Mouse (Mus musculus): ENCODE results near the gene Hey2.

The Hey2 gene

DNA sequence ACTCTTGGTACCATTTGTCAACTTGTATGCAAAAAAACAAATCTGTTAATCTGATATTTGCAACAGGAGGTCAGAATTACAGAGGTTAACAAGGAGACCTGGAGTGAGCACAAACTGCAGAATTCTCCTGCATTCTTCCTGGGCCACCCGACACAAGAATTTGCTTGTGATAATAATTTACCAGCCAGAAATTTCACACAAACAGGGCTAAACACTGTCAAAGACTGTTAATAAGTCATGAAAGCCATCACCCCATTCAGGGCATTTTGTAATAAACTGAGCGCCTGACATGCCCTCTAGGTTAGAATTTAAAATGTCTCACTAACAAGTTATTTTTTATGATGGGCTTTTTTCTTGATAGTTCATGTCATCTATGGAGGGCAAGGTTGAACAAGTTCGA is 51.6 kb downstream of the Hey2 start:
- no peak for DNase-seq (ENCODE audit: low spot score)

DNA sequence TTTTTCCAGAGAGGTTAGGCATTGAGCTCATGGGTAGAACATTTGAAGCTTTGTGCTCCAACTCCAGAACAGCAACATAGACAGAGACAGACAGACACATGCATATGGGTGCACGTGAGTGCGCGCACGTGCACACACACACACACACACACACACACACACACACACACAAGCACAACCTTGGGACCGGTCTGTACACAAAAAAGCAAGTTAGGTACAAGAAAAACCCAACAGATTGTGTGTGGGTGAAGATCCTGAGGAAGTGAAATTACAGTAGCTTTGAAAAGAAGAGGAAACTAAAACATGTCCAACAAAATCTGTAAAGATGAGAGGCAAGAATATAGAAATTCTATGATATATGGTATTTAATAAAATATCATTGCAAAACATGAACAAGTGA is 53.1 kb downstream of the Hey2 start:
- DNase-seq (ENCODE audit: low spot score), result no peak

GRCm38 (mm10) chr10:30788340-30788721 is 54.3 kb downstream of the Hey2 start:
- no peak for DNase-seq (ENCODE audit: low spot score)

DNA sequence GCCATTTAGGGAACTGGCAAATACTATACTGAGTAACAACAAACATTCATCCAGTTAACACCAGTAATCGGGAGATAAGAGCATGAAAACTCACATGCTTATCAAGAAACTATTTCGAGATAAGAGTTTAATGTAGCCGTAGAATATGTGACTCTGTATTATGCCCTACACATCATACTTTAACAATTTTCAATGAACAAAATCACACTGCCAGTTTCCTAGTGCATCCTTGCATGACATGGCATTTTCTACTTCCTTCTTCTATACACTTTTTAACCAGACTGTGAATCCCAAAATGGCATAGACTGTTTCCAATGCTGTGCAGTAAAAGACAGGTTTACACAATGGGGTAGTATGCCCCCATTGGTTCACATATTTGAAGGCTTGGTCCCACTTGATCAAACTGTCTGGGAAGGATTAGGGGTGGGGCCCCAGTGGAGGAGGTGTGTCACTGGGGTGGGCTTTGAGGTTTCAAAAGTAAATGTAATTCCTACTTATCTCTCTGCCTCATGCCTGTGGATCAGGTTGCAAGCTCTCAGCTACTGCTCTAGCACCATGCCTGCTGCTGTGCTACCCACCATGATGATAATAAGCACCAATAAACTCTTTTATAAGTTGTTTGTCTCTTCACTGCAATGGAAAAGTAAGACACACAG is 54.8 kb downstream of the Hey2 start:
- no peak for DNase-seq (ENCODE audit: low spot score)

DNA sequence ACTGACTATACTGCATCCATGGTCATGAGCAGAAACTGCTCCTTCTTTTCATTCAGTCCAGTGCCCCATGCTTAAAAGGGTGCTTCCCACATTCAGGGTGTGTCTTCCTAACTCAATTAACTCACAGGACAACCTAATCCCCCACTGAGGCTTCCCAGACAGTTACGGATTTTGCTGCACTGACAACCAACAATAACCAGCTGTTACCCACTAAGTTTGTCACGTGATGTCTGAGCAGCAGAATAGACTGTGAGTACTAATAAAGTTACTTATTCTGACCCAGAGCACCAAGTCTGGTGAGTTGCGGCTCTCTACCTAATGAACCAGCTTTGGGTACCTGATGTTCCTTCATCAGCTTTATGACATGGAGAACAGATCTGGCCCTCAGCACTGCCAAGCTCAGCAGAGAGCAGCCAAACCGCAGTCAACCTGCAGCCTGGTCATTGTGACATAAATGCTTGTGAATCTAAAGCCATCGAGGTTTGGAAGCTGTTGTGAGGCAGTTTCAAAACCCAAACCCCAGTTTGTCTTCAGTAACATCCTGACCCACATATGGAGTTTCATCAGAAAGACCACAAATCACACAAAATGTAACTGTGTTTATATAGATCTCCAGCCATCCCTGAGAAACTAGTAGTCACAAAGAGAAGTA is 56.4 kb downstream of the Hey2 start:
- no peak for DNase-seq (ENCODE audit: low spot score)

Data from urinary bladder, postnatal 14 days (tissue).